Mouse (Mus musculus): ENCODE data around the gene Papolb.

DNA sequence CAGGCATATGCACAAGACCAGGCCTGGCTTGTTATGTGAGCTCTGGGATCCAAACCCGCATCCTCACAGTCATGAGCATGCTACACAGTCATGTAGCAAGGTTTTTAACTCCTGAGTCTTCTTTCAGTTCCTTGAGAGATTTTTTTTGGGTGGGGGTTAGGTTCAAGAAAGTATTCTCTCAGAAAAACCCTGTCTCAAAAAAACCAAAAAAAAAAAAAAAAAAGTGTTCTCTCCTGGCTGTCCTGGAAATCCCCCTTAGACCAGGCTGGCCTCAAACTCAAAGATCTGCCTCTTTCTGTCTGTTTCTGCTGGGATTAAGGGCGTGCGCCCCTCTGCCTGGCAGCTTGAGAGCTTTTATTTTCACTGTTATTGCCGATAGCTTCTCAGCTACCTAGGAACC, 5.5 kb upstream of the Papolb start:
- TF ChIP-seq ZKSCAN1 (IDR thresholded peaks at IDR 0.05; ENCODE audit: low read depth, low read length) (no peak), CTCF (IDR thresholded peaks at IDR 0.05 in 2 of 3, conservative IDR thresholded peaks at IDR 0.05 in 1 of 3; ENCODE audit: control insufficient read depth in 1 of 3, insufficient read depth in 1 of 3, low read depth in 2 of 3, low read length in 3 of 3, poor library complexity in 1 of 3, severe bottlenecking in 1 of 3) (no peak), POLR2A (IDR thresholded peaks at IDR 0.05; ENCODE audit: control insufficient read depth in 1 of 2, insufficient read depth in 1 of 2, low read depth in 1 of 2, low read length in 2 of 2, poor library complexity in 1 of 2) (no peak), MYB (IDR thresholded peaks at IDR 0.05; ENCODE audit: low read depth, low read length) (no peak), EP300 (IDR thresholded peaks at IDR 0.05; ENCODE audit: low read depth in 1 of 2, low read length in 2 of 2) (no peak), MAZ (IDR thresholded peaks at IDR 0.05; ENCODE audit: low read depth, low read length) (no peak), CHD2 (IDR thresholded peaks at IDR 0.05; ENCODE audit: low read length) (no peak), MAX (IDR thresholded peaks at IDR 0.05; ENCODE audit: low read length) (no peak), CHD1 (IDR thresholded peaks at IDR 0.05; ENCODE audit: low read depth, low read length) (no peak), TBP (IDR thresholded peaks at IDR 0.05; ENCODE audit: low read depth, low read length) (no peak), ZC3H11A (IDR thresholded peaks at IDR 0.05; ENCODE audit: low read depth, low read length) (no peak), NRF1 (IDR thresholded peaks at IDR 0.05; ENCODE audit: insufficient read depth, low read depth, low read length, poor library complexity, severe bottlenecking) (no peak), UBTF (IDR thresholded peaks at IDR 0.05; ENCODE audit: borderline replicate concordance, insufficient read depth, low read depth, low read length) (no peak), HCFC1 (IDR thresholded peaks at IDR 0.05; ENCODE audit: low read depth, low read length) (no peak)
